Mouse (Mus musculus) midbrain, embryonic 12.5 days (tissue): ENCODE results near the gene Hus1b. TPM values are rescaled to one million over a fixed set of nuclear protein-coding genes. Genes with fewer than 3 reads are reported as not detected.

Experiments
- ATAC-seq: fragments of 200-750 bp; cut with Nextera tagmentation; 2 replicates; pipeline ENCODE4 v1.8.0; 2017; ENCODE audit warnings: low read depth, moderate TSS enrichment, moderate library complexity; ENCODE audit not compliant: low FRiP score
- H3K27ac ChIP-seq: fragments of 300-500 bp; sonication (generic); replicated peaks from 2 replicates; pipeline ENCODE4 v1.5.1; 2016; ENCODE audit warnings: mild to moderate bottlenecking
- H3K27me3 ChIP-seq: fragments of 300-500 bp; sonication (generic); 2 replicates; pipeline ENCODE4 v1.6.1; 2016; ENCODE audit warnings: mild to moderate bottlenecking
- H3K36me3 ChIP-seq: fragments of 300-500 bp; sonication (generic); 2 replicates; pipeline ENCODE4 v1.6.1; 2016
- H3K4me1 ChIP-seq: fragments of 300-500 bp; sonication (generic); 2 replicates; pipeline ENCODE4 v1.6.1; 2016
- H3K4me2 ChIP-seq: fragments of 300-500 bp; sonication (generic); replicated peaks from 2 replicates; pipeline ENCODE4 v1.6.1; 2016; ENCODE audit warnings: mild to moderate bottlenecking, moderate library complexity
- H3K4me3 ChIP-seq: fragments of 300-500 bp; sonication (generic); 2 replicates; pipeline ENCODE4 v1.5.1; 2016; ENCODE audit warnings: mild to moderate bottlenecking
- H3K9ac ChIP-seq: fragments of 300-500 bp; sonication (generic); replicated peaks from 2 replicates; pipeline ENCODE4 v1.6.1; 2016; ENCODE audit warnings: mild to moderate bottlenecking, moderate library complexity
- H3K9me3 ChIP-seq: fragments of 300-500 bp; sonication (generic); 2 replicates; pipeline ENCODE4 v1.6.1; 2016; ENCODE audit warnings: mild to moderate bottlenecking
- WGBS: fragments of 180-500 bp; shearing (Covaris S2); methylation state at CpG from one replicate; pipeline ENCODE4 v1.1.7; 2016; 5-methylcytosine and 5-hydroxymethylcytosine counted together
- polyA plus RNA-seq: library from polyadenylated mRNA; unstranded; fragments of >200 nt; fragmentation: Nextera tagmentation; extraction: Ambion mirVana; gene quantifications from 2 replicates; pipeline ENCODE4 v1.2.1, GENCODE M21; 2016

Hus1b gene
- 0.24 TPM in 1 of 2 replicates, not detected in the other for polyA plus RNA-seq

DNA sequence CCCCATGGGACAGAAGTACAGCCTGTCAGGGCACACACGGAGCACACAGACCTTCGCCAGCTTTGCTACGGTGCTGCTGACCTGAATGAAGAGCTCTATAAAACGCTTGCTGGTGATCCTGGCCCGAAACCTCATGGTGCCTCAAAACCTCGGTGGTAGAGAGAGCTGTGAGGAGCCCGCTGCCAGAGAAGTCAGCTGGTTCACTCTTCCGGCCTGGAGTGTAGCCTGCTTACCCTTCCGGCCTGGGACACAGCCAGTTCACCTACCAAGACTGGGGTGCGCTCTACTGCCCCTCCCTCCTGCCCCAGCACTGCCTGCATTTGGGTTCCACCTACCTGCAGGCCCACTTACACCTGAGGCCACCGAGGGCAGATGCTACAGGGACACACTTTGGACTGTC lies at the start of gene Hus1b:
Hus1b (minus strand) TSS at position 220 of the 400 bp plus-strand sequence.
- no peak within 1 kb of the TSS for H3K9ac ChIP-seq
- 94% methylated on average over 11 of the region's 11 CpGs for WGBS
- H3K27me3 ChIP-seq = no peaks in the 10 kb centered on the region
- no peaks in the 10 kb centered on the region for H3K4me1 ChIP-seq
- peaks cover 4% of the 10 kb centered on the region; the same call in 1 of the 2 replicates for H3K36me3 ChIP-seq
- H3K4me3 ChIP-seq = no peak within 1 kb of the TSS
- H3K9me3 ChIP-seq = no peaks in the 10 kb centered on the region
- H3K4me2 ChIP-seq = no peak within 1 kb of the TSS
- H3K27ac ChIP-seq = no peak within 1 kb of the TSS
- no peak for ATAC-seq

DNA sequence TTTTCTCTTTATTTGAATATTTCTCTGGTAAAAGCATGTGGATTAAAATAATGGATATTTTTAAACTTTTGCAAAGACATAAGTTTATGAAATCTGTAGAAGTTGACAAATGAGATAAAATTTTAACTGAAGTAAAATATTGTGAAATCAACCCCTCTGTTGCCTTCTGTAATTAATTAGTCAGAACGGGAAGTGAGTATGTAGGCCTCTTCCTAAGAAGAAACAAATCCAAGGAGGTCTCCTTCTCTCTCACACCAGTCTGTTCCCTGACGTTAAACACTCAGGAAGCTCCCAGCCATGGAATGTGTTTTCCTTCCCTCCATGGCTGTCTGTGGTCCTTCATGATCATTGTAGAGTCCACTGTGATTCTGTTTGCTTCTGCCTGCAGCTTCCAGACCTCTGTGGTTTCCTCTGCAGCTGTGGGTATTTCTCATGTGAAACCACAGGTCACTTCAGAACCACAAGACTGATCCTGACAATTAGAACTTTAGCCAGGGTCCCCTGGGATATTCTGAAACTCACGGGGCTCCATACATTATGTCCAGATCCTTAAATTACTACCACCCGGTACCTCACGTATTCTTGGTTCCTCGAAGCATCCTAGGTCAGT lies 46.8 kb upstream of the Hus1b start:
- WGBS = 79% methylated on average over 6 of the region's 6 CpGs
- no peaks in the 10 kb centered on the region for H3K4me1 ChIP-seq
- no peak overlapping the region for H3K9ac ChIP-seq
- no peak overlapping the region for H3K4me2 ChIP-seq
- ATAC-seq = no peak
- H3K4me3 ChIP-seq = no peak overlapping the region
- H3K27me3 ChIP-seq = peaks cover 5% of the 10 kb centered on the region
- H3K27ac ChIP-seq = no peak overlapping the region
- H3K36me3 ChIP-seq = no peaks in the 10 kb centered on the region
- no peaks in the 10 kb centered on the region for H3K9me3 ChIP-seq

DNA sequence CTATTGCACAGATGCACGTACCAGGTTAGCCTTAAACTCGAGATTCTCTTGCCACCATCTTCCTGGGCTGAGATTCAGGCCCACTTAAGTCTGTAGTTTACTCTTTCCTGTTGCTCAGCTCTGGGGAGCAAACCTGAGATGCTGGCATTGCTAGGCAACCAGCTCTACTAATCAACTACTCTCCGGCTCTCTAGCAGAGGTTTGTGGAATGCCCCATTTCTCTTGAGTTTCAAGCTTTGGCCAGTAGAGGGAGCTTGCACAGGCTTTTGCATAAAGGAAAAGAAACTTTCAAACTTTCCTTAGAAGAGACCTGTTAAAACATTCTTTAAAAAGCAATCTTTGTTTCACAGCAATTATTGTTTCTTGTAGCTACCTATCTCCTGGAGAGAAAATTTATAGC lies 46.3 kb upstream of the Hus1b start:
- no peak overlapping the region for H3K27ac ChIP-seq
- WGBS = 24% methylated on average over 3 of the region's 3 CpGs
- no peak overlapping the region for H3K4me2 ChIP-seq
- ATAC-seq = peak; percentile 63; the same call in 1 of the 2 replicates
- H3K9me3 ChIP-seq = no peaks in the 10 kb centered on the region
- peaks cover 5% of the 10 kb centered on the region for H3K27me3 ChIP-seq
- H3K36me3 ChIP-seq = no peaks in the 10 kb centered on the region
- H3K9ac ChIP-seq = no peak overlapping the region
- H3K4me3 ChIP-seq = no peak overlapping the region
- no peaks in the 10 kb centered on the region for H3K4me1 ChIP-seq

DNA sequence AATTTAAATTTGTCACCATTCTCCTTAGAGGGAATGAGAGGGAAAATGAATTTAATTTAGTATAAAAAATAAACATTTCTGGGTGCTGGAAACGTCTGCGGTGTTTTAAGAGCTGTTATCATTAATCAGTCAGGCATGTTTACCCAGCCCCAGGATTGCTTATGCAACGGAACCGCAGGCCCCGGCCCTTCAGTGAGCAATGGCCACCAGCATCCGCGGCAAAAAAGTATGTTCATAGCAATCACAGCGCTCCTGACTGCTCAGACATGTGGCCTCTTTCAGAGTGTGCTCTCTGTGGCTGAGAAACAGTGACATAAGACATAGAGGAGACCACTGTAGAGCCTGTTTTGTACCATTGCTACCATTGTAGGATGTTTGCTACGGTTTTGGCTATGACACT lies 42.7 kb upstream of the Hus1b start:
- Histone ChIP-seq H3K27ac (no peak overlapping the region), H3K4me3 (no peak overlapping the region), H3K9me3 (no peaks in the 10 kb centered on the region), H3K4me1 (peaks cover 8% of the 10 kb centered on the region), H3K36me3 (no peaks in the 10 kb centered on the region), H3K27me3 (peaks cover 24% of the 10 kb centered on the region), H3K9ac (no peak overlapping the region), H3K4me2 (no peak overlapping the region)
- WGBS = 86% methylated on average over 9 of the region's 9 CpGs
- ATAC-seq = no peak

DNA sequence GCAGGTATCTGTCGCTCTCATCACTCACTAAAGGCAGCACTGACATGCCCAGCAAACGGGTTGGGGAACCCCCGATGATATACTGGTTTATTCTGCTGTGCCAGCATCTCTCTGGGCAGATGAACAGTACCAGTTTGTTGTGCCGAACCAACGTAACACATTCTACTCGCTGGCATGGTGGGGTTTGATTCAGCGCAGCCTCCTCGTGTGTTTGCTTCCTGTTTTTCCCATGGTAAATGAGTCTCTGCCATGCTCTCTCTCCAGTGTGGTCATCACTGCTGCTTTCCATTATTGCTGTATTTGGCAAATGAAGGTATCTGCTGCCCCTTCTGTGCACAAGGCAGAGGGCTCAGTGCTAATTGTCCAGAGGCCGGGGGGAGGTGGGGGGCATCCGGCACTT lies 42.2 kb upstream of the Hus1b start:
- no peak overlapping the region for H3K27ac ChIP-seq

DNA sequence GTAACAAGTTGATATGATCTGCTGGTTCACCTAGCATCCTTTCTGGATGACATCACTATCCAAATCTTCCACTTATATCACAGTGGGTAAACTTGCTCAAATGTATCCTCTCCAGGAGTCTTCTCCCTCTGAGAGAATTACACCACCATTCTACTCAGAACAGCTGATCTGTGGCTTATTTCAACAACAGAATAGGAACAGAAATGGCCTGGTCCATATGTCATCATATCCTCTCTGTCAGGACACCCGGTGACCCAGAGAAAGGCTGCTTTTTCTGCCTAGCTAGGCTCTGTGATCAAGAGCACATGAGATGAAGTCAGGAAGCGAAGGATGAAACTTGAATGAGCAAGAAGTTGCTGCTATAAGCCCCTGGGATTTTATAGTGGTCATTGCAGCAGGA lies 40.1 kb upstream of the Hus1b start:
- Histone ChIP-seq H3K27me3 (peaks cover 24% of the 10 kb centered on the region), H3K4me1 (peaks cover 9% of the 10 kb centered on the region), H3K4me3 (no peak overlapping the region), H3K9ac (no peak overlapping the region), H3K4me2 (no peak overlapping the region), H3K9me3 (no peaks in the 10 kb centered on the region), H3K27ac (no peak overlapping the region), H3K36me3 (no peaks in the 10 kb centered on the region)
- WGBS = 90% methylated on average over 2 of the region's 2 CpGs
- no peak for ATAC-seq

More for the DNA sequence above, 42.2 kb upstream of the Hus1b start:
- Histone ChIP-seq H3K9ac (no peak overlapping the region), H3K4me1 (peaks cover 9% of the 10 kb centered on the region), H3K27me3 (peaks cover 24% of the 10 kb centered on the region), H3K4me3 (no peak overlapping the region), H3K9me3 (no peaks in the 10 kb centered on the region), H3K36me3 (no peaks in the 10 kb centered on the region), H3K4me2 (no peak overlapping the region)
- ATAC-seq = no peak
- WGBS = 88% methylated on average over 10 of the region's 10 CpGs

DNA sequence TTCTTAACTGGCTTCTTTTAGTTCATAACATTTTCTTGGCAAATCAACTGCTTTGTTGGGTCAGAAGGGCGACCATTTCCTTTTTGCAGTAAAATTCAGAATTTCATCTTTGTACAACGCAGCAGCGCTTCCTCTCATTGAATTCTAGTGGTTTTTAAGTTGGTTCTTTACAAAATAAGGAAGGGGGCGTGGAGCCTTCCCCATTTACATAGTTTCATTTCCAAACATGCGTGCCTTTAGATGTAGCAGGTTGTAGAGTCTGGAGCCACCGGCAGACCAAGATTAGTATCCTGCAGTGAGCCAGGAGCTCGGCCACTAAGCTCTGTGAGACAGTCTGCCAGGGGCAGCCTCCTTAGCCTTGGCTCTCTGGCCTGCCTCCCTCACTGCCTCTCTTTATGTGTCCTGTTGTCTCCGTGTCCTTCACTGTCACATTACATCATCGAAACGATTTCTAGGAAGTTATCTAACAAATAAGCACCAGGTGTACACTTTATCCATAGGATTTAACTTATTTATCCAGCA lies 39.4 kb upstream of the Hus1b start:
- no peak overlapping the region for H3K27ac ChIP-seq
- H3K36me3 ChIP-seq = no peaks in the 10 kb centered on the region
- no peak overlapping the region for H3K4me3 ChIP-seq
- no peak overlapping the region for H3K4me2 ChIP-seq
- H3K4me1 ChIP-seq = peaks cover 9% of the 10 kb centered on the region
- H3K9ac ChIP-seq = no peak overlapping the region
- no peaks in the 10 kb centered on the region for H3K9me3 ChIP-seq
- peaks cover 24% of the 10 kb centered on the region for H3K27me3 ChIP-seq
- no peak for ATAC-seq
- WGBS = 62% methylated on average over 10 of the region's 10 CpGs

DNA sequence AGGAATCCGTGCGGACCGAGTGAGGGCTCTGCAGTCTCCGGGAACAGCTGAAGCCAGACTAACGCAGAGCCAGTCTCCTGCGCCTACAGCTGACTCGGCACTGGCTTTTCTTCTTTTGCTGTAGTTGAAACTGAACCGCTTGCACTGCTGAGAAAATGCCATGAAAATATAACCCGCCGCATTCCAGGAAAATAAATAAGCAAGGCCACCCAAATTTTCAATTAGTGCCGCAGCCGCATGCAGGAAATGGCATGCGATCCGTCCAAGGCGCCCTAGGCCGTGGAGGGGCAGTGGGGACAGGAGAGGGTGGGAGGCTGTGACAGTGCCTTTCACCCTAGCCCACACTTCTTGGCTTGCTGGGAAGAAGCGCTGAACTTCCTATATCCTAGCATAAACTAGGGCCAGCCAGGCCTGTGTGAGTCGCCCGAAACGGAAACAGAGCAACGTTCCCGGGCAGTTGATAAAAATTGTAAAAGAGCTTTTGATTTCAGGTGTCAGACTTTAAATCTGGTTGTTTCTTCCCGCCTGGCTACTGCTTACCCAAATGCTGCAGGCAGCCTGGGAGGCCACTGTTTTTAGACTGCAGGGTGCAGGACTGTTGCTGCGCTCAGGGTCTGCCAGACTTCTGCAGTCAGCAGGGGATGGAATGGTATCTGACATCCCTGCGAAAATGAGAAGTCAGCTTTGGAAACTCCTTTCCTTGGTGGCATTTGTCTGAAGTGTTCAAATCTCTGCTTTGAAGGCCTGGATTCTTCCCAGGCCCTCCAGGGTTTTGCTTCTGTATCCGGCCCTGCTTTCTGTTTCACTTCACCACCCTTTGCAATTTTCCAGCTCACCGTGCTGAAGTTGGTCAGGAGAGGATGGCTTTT lies 38.3 kb upstream of the Hus1b start:
- 20% methylated on average over 27 of the region's 27 CpGs for WGBS
- no peak overlapping the region for H3K27ac ChIP-seq
- ATAC-seq = peak; percentile 65; the same call in 1 of the 2 replicates
- peak overlapping the region; percentile 35 for H3K4me3 ChIP-seq
- no peaks in the 10 kb centered on the region for H3K36me3 ChIP-seq
- H3K9me3 ChIP-seq = no peaks in the 10 kb centered on the region
- peaks cover 19% of the 10 kb centered on the region for H3K27me3 ChIP-seq
- peak overlapping the region; percentile 63 for H3K4me2 ChIP-seq
- peaks cover 9% of the 10 kb centered on the region for H3K4me1 ChIP-seq
- H3K9ac ChIP-seq = peak overlapping the region; percentile 46; the same call in 1 of the 2 replicates

DNA sequence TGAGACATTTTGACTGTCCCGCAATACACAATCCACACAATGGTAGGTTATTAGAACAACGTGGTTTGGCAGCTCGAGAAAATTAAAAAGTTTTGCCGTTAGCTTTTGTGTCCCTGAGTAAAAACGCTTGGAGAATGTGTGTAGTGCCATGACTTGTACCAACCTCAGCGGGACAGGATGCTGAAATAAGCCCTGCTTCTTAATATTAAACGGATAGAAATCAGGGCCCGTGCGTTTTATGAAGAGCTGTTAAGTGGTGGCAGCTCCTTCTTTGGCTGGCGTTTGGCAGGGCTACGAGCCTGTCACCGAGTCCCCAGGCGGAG lies 37.7 kb upstream of the Hus1b start:
- 23% methylated on average over 13 of the region's 13 CpGs for WGBS
- H3K9ac ChIP-seq = peak overlapping the region; percentile 46; the same call in 1 of the 2 replicates
- peak overlapping the region; percentile 63 for H3K4me2 ChIP-seq
- no peak for ATAC-seq
- H3K36me3 ChIP-seq = no peaks in the 10 kb centered on the region
- no peaks in the 10 kb centered on the region for H3K9me3 ChIP-seq
- peak overlapping the region; percentile 35 for H3K4me3 ChIP-seq
- H3K27me3 ChIP-seq = peaks cover 19% of the 10 kb centered on the region
- H3K27ac ChIP-seq = no peak overlapping the region
- H3K4me1 ChIP-seq = peaks cover 9% of the 10 kb centered on the region

DNA sequence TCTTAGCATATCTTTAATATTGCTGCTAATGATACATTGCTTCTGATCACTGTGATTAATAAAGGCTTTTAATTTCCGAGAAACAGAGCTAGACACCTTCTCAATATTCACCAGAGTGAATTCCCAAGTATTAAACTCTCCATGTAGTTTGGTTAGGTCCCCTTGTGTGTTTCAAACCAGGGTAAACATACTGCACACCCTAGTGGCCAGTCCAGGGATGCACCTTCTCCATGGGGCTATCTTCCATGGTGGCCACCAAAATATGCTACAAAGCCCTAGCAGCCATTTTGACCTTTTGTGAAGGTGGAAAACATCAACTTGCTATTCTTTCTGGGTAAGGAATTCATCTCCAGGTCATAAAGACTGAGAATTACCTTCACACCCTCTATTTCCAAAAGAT lies 34.1 kb upstream of the Hus1b start:
- 75% methylated on average over 1 of the region's 1 CpGs for WGBS
- no peaks in the 10 kb centered on the region for H3K36me3 ChIP-seq

DNA sequence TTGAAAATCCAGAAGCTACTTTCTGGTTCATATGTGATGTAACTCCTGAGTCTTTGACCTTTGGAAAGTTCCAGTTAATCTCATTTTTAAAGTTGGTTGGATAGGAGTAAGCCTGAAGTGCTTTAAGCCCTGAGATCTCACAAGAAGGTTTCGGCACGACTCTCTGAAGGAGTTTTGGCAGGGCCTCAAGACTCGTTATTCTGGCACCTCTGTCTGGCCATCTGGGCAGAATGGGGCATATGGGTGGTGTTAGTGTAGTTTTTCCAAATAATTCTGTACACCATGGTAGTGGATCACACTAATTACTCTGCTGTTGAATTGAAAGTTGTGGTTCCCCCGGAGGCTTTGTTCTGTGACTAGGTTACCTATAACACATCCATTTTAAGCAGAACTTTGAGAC lies 30.7 kb upstream of the Hus1b start:
- H3K4me1 ChIP-seq = peaks cover 4% of the 10 kb centered on the region; the same call in 1 of the 2 replicates
- no peak overlapping the region for H3K9ac ChIP-seq
- 77% methylated on average over 4 of the region's 4 CpGs for WGBS
- no peak for ATAC-seq
- no peaks in the 10 kb centered on the region for H3K36me3 ChIP-seq
- no peak overlapping the region for H3K4me3 ChIP-seq
- H3K27me3 ChIP-seq = no peaks in the 10 kb centered on the region; the same call in 1 of the 2 replicates
- H3K27ac ChIP-seq = no peak overlapping the region
- H3K4me2 ChIP-seq = no peak overlapping the region
- no peaks in the 10 kb centered on the region for H3K9me3 ChIP-seq

More for the DNA sequence above, 34.1 kb upstream of the Hus1b start:
- H3K9ac ChIP-seq = no peak overlapping the region
- H3K9me3 ChIP-seq = no peaks in the 10 kb centered on the region
- no peak overlapping the region for H3K4me2 ChIP-seq
- peaks cover 9% of the 10 kb centered on the region for H3K4me1 ChIP-seq
- no peak overlapping the region for H3K27ac ChIP-seq
- peaks cover 11% of the 10 kb centered on the region for H3K27me3 ChIP-seq
- ATAC-seq = no peak
- no peak overlapping the region for H3K4me3 ChIP-seq

DNA sequence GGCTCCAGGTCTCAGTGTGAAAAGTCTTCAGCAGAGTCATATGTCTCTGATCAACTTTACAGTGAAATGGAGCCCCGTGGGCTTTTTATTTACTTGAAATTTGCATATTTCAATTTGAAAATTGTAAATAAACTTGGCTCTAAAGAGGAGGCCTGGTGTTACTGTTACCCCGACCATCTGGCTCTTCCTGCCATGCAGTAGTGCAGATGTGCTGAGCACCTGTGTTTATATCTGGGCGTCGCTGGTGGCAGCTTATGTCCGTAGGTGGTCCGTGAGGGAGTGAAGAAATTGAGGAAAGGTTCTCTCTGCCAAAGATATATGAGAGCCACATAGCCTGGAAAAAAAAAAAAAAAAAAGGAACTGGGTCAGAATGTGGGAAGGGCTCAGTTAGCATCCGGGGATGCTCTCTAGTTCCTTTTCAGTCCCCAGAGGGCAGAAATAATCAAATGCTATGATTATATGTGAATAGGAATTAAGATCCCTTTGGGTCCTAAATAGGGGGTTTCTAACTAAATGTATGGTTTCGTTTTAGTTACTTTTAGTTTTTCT lies 29.1 kb upstream of the Hus1b start:
- WGBS = 63% methylated on average over 8 of the region's 8 CpGs
- no peak for ATAC-seq
- Histone ChIP-seq H3K36me3 (no peaks in the 10 kb centered on the region), H3K4me2 (no peak overlapping the region), H3K4me1 (peaks cover 7% of the 10 kb centered on the region; the same call in 1 of the 2 replicates), H3K4me3 (no peak overlapping the region), H3K9ac (no peak overlapping the region), H3K9me3 (no peaks in the 10 kb centered on the region), H3K27me3 (no peaks in the 10 kb centered on the region; the same call in 1 of the 2 replicates), H3K27ac (no peak overlapping the region)
